Mouse (Mus musculus) forelimb bud, embryonic 11.5 days (tissue): ENCODE measurements around the gene Myom3.
A peak's percentile ranks its signal among the peaks of the same experiment; 100 is the strongest.

ENCODE experiments used
- DNase-seq: peaks from one replicate; pipeline ENCODE4 v3.0.0-alpha.2; 2012; ENCODE audit warnings: low read depth, low spot score

Gene Myom3

DNA sequence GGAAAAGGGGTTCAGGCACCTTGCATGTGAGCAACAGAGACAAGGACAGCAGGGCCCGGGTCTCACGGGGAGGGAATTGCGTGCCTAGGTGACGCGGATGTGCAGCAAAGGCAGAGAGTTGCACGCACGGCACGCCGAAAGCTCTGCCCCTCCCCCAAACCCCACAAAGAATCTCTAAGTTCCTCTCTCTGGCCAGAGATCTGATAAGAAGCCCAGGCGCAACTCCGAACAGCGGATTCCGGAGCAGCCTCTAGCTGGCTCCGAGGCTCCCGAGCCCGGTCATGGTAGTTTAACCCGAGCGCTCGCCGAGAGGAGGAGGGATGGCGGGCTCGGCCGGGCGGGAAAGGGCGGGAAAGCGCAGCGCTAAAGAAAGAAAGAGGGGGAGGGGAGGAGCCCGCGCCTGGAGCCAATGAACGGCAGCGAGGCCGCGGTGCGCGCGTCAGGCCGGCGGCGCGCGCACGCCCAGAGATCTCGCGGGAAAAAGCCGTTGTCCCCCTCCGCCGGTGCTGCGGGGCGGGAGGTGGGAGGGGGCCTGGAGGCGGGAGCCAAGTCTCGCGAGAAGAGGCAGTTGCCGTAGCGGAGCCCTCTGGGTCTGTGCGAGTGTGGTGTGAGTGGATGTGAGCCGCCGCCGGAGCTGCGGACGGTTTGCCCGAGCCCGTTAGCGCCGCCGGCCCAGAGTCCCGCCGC is 96.2 kb downstream of the Myom3 start, which contains the start of gene Srsf10:
Gene Srsf10, plus strand, starts transcription at position 212 of the 687 bp plus-strand sequence.
- peak; percentile 99 for DNase-seq

DNA sequence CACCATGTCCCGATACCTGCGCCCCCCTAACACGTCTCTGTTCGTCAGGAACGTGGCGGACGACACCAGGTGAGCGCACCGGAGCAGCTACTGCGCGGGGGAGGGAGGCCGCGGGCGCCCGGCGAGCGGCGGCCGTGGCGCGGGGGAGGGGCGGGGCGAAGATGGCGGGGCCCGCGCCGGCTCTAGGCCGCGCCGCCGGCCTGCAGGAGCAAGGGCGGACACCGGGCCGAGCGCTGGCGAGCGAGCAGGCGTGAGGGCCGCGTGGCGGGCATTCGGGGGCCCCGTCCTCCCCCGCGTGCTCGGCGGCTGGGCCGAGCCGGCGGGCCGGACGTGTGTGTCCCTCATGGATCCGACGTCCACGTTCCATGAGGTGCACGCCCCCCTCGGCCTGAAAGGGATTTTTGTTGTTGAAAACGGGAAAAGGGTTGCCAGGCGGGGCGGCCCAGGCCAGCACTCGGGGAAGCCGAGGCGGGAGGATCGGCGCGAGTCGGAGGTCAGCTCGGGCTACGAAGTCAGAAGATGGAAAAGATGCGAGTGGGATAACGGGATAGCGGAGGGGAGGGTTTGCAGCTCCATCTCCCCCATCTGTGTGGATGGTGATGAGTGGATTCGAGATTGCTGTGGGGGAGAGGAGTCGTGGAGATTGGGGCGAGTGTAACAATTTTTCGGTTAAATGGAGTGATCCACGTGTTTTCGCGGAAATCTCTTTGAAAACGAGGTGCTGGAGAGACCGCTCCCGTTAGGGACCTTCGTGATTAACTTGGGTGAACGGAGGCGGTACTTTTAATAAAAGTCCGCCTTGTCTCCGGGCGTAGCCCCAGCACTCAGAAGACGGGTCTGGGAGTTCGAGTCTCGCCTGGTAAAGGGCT is 96.9 kb downstream of the Myom3 start:
- peak; percentile 65 for DNase-seq

- no peak for DNase-seq
Measured at GRCm38 (mm10) chr4:135857597-135858186, 98.2 kb downstream of the Myom3 start.
